Mouse (Mus musculus) central nervous system, embryonic 14 days (tissue): Measurements from ENCODE around the gene Tmem45a. TPM values are rescaled to one million over a fixed set of nuclear protein-coding genes. Genes with fewer than 3 reads are reported as not detected.

Experiments used
- polyA plus RNA-seq: library from polyadenylated mRNA; depleted of rRNA; stranded (reverse); fragments of >200 nt; gene quantifications from 2 replicates; pipeline ENCODE4 v1.2.3, GENCODE M21; 2012; rRNA removed

The Tmem45a gene
- 2.5 and 7.6 TPM in 2 replicates for polyA plus RNA-seq

GRCm38 (mm10) chr16:56885824-56886615, at the start of gene Tmem45a:
TSS of gene Tmem45a (minus strand) at chr16:56886166.

GRCm38 (mm10) chr16:56928023-56928422, 42.1 kb upstream of the Tmem45a start, which contains the start of gene Lnp1:
TSS of gene Lnp1 (minus strand) at chr16:56928061.

GRCm38 (mm10) chr16:56795481-56796139, 90.4 kb downstream of the Tmem45a start, which contains the start of gene Adgrg7:
TSS of gene Adgrg7 (minus strand) at chr16:56795855.

Other genes starting within 250 kb of the Tmem45a start
- gene Tfg, start 168.7 kb downstream of the Tmem45a start, polyA plus RNA-seq = 112 and 117 TPM in 2 replicates
- gene Adgrg7, start 90.3 kb downstream of the Tmem45a start, polyA plus RNA-seq = not detected in 2 replicates
- 0.09 TPM in 1 of 2 replicates, not detected in the other for gene Lnp1, start 41.9 kb upstream of the Tmem45a start, polyA plus RNA-seq
- gene Tmem45a2, start 185.2 kb upstream of the Tmem45a start, polyA plus RNA-seq = not detected in 2 replicates
- 46.2 and 50.4 TPM in 2 replicates for gene Tomm70a, start 235.5 kb upstream of the Tmem45a start, polyA plus RNA-seq